Mouse (Mus musculus): ENCODE data around the gene Atxn1. TPM values are rescaled to one million over a fixed set of nuclear protein-coding genes. Genes with fewer than 3 reads are reported as not detected.
A peak's percentile ranks its signal among the peaks of the same experiment; 100 is the strongest.

Atxn1 gene
- total and polyA plus RNA-seq, 3 experiments, result 8.0 to 13.1 (median 9.7) TPM

- Histone ChIP-seq H3K4me1 (ENCODE audit: control insufficient read depth in 1 of 2, insufficient read depth in 2 of 2) (peaks cover 6 to 25% of the 10 kb centered on the region in 2 experiments; a peak in 3 of 4 replicates), H3K27me3 (replicated peaks) (no peaks in the 10 kb centered on the region), H3K4me3 (replicated peaks in 1 of 3; ENCODE audit: low read depth in 2 of 3, low read length in 2 of 3, poor library complexity in 1 of 3) (no peak overlapping the region), H3K79me2 (replicated peaks; ENCODE audit: control insufficient read depth, extremely low read depth, insufficient read depth, poor library complexity, severe bottlenecking) (no peaks in the 10 kb centered on the region), H3K4me2 (ENCODE audit: insufficient read depth, low read depth, poor library complexity, severe bottlenecking) (no peak overlapping the region), H3K9me3 (replicated peaks; ENCODE audit: low read length) (no peaks in the 10 kb centered on the region), H3K27ac (ENCODE audit: insufficient read depth, low read depth) (no peak overlapping the region), H3K9ac (ENCODE audit: insufficient read depth, low read depth) (no peak overlapping the region), H3K36me3 (replicated peaks in 1 of 2; ENCODE audit: control insufficient read depth in 1 of 2, insufficient read depth in 1 of 2, low read length in 1 of 2) (no peaks in the 10 kb centered on the region)
- dilution Hi-C loops (cut with MboI; ENCODE audit: extremely low pct_ligation_motif_present, extremely low pct_unique_long_range_greater_than_20kb, low sequenced_read_pairs) (no loop called here), in situ Hi-C loops (cut with MboI; ENCODE audit: low pct_ligation_motif_present, low pct_unique_long_range_greater_than_20kb, low sequenced_read_pairs) (no loop called here)
- DNase-seq (ENCODE audit: extremely low read depth), result no peak
- TF ChIP-seq MYC (IDR thresholded peaks at IDR 0.05; ENCODE audit: low read depth, low read length) (no peak), USF1 (IDR thresholded peaks at IDR 0.05; ENCODE audit: low read depth, low read length) (no peak), USF2 (conservative IDR thresholded peaks at IDR 0.05; ENCODE audit: low read depth, low read length) (no peak), UBTF (IDR thresholded peaks at IDR 0.05; ENCODE audit: low read depth, low read length) (no peak), MAFK (IDR thresholded peaks at IDR 0.05; ENCODE audit: insufficient replicate concordance, low read length) (no peak), SMC3 (IDR thresholded peaks at IDR 0.05; ENCODE audit: low read depth, low read length) (no peak), MEF2A (IDR thresholded peaks at IDR 0.05; ENCODE audit: borderline replicate concordance, low read depth, low read length) (no peak), RAD21 (IDR thresholded peaks at IDR 0.05; ENCODE audit: low read depth, low read length) (no peak), POLR2A (IDR thresholded peaks at IDR 0.05; ENCODE audit: low read depth, low read length) (no peak), KAT2A (IDR thresholded peaks at IDR 0.05; ENCODE audit: insufficient replicate concordance, low read length) (no peak), CHD1 (IDR thresholded peaks at IDR 0.05; ENCODE audit: low read depth, low read length) (no peak), RCOR1 (conservative IDR thresholded peaks at IDR 0.05; ENCODE audit: low read depth, low read length) (no peak), IRF4 (IDR thresholded peaks at IDR 0.05; ENCODE audit: low read depth, low read length) (no peak), ZKSCAN1 (IDR thresholded peaks at IDR 0.05; ENCODE audit: borderline replicate concordance, low read depth, low read length) (no peak), CHD2 (IDR thresholded peaks at IDR 0.05; ENCODE audit: low read length) (no peak)
These were observed 44.2 kb upstream of the Atxn1 start for GRCm38 (mm10) chr13:46008831-46009666.

- no peaks in the 10 kb centered on the region for H3K9me3 ChIP-seq (replicated peaks; ENCODE audit: low read length)
- H3K4me3 ChIP-seq (replicated peaks in 1 of 3; ENCODE audit: low read depth in 2 of 3, low read length in 2 of 3, poor library complexity in 1 of 3), result no peak overlapping the region
- H3K4me1 ChIP-seq (ENCODE audit: control insufficient read depth in 1 of 2, insufficient read depth in 2 of 2), result peaks cover 6 to 19% of the 10 kb centered on the region in 2 experiments; a peak in 3 of 4 replicates
- peak; percentile 18 for DNase-seq (ENCODE audit: extremely low read depth)
- H3K9ac ChIP-seq (ENCODE audit: insufficient read depth, low read depth), result no peak overlapping the region
- in situ Hi-C loops (cut with MboI; ENCODE audit: low pct_ligation_motif_present, low pct_unique_long_range_greater_than_20kb, low sequenced_read_pairs), result no loop called here
- H3K27ac ChIP-seq (ENCODE audit: insufficient read depth, low read depth), result no peak overlapping the region
- H3K79me2 ChIP-seq (replicated peaks; ENCODE audit: control insufficient read depth, extremely low read depth, insufficient read depth, poor library complexity, severe bottlenecking), result no peaks in the 10 kb centered on the region
- H3K27me3 ChIP-seq (replicated peaks), result no peaks in the 10 kb centered on the region
- no peak overlapping the region for H3K4me2 ChIP-seq (ENCODE audit: insufficient read depth, low read depth, poor library complexity, severe bottlenecking)
- no peak for TF ChIP-seq KAT2A (IDR thresholded peaks at IDR 0.05; ENCODE audit: insufficient replicate concordance, low read length)
- TF ChIP-seq RAD21 (IDR thresholded peaks at IDR 0.05; ENCODE audit: low read depth, low read length), result no peak
- TF ChIP-seq MAZ (IDR thresholded peaks at IDR 0.05; ENCODE audit: low read depth, low read length), result no peak
- TF ChIP-seq NRF1 (IDR thresholded peaks at IDR 0.05; ENCODE audit: low read depth, low read length), result no peak
- TF ChIP-seq NELFE (IDR thresholded peaks at IDR 0.05; ENCODE audit: low read depth, low read length), result no peak
- TF ChIP-seq CTCF (conservative IDR thresholded peaks at IDR 0.05 in 1 of 2, IDR thresholded peaks at IDR 0.05 in 1 of 2; ENCODE audit: low read depth in 2 of 2, low read length in 2 of 2), result no peak
- TF ChIP-seq MYC (IDR thresholded peaks at IDR 0.05; ENCODE audit: low read depth, low read length), result no peak
- no peak for TF ChIP-seq MXI1 (IDR thresholded peaks at IDR 0.05; ENCODE audit: low read depth, low read length)
- no peaks in the 10 kb centered on the region for H3K36me3 ChIP-seq (replicated peaks in 1 of 2; ENCODE audit: control insufficient read depth in 1 of 2, insufficient read depth in 1 of 2, low read length in 1 of 2)
- dilution Hi-C loops (cut with MboI; ENCODE audit: extremely low pct_ligation_motif_present, extremely low pct_unique_long_range_greater_than_20kb, low sequenced_read_pairs), result no loop called here
These were observed 41.6 kb upstream of the Atxn1 start for GRCm38 (mm10) chr13:46006211-46007102.
